Mouse (Mus musculus): ENCODE measurements at regions not wholly inside any gene's neighbourhood (a gene's known extent, or its start where the extent isn't known, plus 50 kb on each side); places are given as distances from the start of the nearest gene placed in this dataset.
A peak's percentile ranks its signal among the peaks of the same experiment; 100 is the strongest.

DNA sequence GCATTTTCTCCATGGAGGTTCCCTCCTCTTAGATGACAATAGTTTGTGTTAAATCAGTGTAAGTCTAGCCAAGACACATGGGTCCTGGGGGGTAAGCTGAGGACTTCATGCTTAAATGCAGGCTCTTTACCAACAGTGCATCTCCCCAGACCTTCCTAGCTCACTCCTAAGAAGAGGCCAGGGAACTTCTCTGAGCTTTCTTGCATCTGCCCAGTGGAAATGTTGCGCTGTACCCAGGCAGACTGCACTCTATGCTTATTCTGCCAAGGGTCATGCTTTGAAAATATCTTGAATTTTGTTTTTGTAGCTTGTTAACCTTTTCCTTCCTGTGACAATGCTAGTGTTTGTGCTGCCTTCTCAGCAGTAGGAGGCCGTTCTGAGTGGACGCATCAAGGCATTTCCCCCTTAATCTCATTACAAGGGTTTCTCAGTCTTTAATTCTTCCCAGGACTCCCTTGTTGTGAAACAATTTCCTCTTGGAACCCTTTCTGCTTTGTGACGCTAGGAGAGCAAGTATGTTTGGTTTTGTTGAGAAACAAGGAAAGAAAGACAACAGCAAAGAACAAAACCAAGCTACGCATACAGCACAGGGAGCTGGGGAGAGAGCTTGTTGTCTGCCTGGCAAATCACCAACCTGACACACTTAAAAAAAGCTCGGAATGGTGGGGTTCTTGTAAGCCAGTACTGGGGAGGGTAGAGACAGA lies 88.3 kb upstream of the Irf2bp2 start:
- no peak for DNase-seq (ENCODE audit: low read depth)

DNA sequence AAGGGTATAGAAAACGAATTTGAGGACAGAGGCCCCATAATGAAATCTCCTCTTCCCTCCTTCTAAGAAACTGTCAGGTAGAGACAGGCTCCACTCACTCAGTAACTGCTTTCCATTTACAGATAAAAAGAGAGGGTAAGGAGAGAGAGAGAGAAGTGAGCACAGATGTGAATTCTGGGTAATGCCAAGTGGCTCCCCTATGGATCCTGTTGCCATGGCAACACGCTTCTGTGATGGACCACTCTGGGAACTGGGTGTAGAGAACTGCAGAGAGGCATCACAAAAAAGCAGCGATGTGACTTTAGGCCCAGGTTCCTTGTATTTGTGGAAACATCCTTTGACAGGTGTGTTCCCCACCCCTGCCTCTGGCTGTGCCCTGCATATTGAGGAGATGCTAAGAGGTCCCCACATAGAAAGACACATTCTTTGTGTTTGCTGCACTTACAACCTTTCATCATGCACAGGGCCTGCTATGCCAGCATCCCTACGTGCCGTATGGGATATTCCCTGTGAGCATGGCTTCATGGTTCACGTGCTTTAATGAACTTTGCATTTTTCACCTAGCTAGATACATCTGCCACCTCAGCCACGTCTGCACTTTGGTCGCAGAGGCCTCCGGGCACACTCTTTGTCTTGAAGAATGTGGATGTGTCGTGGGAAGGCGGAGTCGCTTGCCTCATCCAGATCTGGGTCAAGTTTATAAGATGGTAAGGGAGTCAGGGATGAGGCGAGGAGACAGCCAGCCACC lies 84.4 kb upstream of the Irf2bp2 start:
- no peak for DNase-seq (ENCODE audit: low read depth)

DNA sequence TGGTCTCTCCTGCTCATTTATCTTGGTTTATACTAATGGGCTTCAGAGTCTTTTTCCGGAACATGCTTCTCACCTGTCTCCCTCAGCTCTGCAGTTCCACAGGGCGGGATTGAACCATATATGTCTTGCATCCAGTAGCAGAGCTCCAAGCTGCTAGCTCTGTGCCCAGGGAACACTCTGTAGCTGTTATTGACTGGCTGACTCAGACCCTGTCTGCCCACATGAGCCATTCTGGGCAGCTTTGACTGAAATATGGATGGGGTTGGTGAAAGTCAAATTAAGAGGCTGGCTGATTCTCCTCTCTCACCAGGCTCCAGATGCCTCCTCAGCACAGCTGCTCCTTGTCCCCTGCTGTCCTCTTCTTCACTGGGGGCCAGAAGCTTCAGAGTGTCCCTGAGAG lies 81.4 kb upstream of the Irf2bp2 start:
- no peak for DNase-seq (ENCODE audit: low read depth)

DNA sequence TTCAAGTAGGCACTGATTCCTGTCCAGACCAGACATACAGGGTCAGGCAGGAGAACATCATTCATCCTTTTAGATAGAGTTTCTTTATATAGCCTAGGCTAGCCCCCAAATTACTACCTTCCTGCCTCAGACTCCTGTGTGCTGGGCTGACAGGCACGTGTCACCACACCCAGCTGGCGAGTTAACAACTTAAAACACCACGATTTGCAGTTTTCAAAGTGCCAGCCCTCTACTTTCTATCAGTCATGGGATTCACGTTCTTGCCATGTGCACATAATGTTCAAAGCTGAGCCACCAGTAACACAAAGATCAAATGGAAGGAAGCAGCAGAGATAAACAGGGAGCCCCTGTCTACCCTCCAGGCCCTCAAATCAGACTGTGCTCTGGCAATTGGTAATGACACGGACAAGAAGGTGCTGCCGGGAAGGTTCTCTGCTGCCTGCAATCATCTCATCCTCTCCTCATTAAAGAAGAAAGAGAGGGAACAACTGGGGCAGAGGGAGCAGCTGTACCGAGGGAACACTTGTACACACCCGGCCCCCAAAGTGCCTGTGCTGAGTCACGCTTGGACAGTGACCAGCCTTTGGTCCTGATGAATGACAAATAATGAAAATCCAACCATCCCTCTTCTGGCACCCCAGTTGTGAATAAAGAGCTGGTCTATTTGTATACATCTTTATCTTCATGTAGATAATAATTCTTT lies 79.4 kb upstream of the Irf2bp2 start:
- no peak for DNase-seq (ENCODE audit: low read depth)

DNA sequence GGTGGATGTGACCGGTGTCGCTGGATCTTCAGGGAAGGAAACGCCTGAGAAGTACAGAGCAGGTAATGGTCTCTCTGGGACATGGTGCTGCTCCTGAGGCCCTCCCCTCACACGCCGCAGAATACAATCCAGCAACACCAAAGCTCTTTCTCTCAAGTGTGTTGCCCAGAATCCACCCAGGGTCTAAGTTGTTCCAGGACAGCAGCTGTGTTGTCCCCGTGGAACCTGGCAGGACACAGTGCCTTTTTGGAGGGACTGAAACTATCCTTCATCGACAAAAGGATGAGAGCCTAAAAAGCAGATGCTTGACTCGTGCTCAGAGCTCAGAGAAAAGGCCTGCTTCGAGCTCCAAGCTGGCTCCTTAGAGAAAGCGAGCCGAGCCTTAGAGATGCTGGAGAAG lies 77.8 kb upstream of the Irf2bp2 start:
- DNase-seq (ENCODE audit: low read depth) = no peak

DNA sequence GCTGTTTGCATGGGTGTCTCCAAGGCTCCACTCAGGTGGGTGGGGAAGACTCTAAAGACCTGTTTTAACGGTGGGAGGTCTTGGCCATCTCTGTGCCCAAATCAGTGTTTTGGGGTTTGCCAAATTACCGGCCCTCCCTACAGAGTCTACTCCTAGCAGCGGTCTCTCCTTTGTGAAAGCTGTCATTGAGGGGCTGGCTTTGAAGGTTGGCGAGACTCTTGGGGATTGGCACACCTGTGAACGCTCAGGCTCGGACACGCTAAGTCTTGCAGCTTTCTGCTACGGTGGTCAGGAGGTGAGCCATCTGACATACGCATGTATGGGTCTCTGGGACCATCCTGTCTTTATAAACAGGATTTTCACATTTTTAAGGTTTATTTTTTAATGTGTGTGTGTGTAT lies 76.1 kb upstream of the Irf2bp2 start:
- DNase-seq (ENCODE audit: low read depth) = no peak

DNA sequence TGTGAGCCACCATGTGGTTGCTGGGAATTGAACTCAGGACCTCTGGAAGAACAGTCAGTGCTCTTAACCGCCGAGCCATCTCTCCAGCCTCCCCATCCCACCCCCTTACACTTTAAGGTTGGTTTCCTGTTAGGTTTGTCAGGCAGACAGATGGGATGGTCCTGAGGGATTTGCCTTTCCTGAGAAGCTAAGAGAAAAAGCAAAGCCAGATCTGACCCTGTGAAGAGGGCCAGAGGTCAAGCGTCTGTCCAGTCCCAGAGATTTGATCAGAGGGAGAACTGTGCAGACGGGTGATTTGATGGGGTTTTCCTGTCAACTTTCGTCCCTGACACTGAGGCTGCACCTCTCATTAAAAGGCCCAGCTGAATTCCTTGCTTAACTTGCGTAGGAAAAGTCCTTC lies 75.4 kb upstream of the Irf2bp2 start:
- no peak for DNase-seq (ENCODE audit: low read depth)

DNA sequence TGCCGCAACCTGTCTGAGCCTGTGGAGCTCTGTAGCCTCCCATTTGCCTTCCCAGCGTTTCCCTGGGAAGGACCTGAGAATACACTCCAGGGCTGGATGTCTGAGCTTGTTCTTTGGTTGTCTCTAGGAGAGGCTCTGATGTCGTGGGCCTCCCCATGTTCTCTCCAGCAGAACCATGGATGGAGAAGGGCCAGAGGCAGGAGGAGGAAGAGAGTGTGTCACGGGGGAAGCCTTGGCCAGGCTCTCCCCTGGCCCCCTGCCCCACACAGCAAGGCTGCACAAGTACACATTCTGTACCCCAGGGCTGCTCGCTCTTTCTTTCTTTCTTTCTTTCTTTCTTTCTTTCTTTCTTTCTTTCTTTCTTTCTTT lies 74.9 kb upstream of the Irf2bp2 start:
- DNase-seq (ENCODE audit: low read depth) = no peak

DNA sequence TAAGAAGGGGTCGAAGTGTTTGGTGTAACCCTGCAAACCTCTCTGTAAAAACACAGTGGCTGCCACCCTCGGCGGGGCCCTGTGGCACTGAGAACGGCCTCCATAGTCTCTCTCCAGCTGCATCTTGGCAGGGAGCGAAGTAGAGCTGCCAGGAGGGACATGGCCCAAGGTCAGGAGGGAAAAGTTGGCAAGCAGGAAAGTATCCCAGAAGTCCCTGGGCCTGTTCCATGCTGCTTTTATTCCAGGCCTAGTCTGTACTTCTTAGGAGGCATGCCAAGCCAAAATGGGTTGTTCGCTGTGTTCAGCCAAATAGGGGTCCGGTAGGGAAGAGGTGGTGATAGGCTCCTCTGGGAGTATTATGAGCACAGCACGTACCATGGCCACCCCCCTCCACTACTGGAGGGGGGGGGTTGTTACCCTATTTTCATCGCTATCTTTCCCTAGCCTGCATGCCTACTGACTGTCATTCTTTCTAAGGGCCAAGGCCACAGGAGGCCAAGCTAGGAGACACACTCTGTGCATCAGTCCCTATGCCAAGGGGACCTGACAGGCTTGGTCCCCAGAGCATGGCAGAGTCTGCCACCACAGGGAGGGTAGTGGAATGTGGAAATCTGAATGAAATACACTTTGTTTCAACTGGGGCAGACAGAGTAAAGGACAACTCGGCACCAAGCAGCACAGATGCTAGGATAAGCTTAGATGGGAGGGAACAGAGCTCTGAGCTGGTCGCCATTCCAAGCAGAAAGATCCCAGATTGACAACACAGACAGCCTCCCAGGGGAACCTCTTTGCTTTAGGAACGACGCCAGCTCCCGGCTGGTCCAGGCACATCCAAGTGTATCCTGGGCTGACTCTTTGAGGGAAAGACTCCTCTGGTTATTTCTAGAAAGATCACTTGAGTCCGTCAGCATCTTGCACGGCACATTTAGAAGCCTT lies 74.2 kb upstream of the Irf2bp2 start:
- DNase-seq (ENCODE audit: low read depth) = no peak

DNA sequence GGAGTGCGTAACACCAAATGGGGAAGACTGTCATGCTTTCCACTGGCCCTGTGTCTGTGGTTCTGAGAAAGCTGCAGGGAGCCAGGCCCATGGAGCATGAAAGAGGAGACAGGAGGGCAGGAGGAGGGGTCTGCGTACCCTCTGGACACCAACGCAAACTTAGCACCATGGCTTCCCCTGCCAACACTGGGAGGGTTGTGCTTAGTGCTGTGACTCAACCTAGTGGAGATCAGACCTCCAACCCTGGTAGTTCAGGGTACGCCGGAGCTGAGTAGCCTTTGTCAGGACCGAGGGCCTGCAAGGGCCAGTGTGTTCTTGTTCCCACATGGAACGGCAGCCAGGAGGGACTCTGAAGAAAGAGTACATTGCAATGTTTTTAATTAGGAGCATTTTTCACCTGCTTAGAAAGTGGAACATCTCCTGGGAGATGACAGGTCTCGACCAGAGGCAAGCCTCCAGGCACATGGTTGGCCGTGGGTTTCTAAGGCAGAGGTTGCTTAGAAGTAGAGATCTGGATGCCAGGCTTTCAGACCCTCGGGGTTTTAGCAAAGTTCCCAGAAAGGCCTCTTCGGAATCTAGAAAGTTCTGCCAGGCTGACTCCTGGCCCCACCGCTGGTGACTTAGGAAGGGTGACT lies 73.4 kb upstream of the Irf2bp2 start:
- DNase-seq (ENCODE audit: low read depth) = no peak

DNA sequence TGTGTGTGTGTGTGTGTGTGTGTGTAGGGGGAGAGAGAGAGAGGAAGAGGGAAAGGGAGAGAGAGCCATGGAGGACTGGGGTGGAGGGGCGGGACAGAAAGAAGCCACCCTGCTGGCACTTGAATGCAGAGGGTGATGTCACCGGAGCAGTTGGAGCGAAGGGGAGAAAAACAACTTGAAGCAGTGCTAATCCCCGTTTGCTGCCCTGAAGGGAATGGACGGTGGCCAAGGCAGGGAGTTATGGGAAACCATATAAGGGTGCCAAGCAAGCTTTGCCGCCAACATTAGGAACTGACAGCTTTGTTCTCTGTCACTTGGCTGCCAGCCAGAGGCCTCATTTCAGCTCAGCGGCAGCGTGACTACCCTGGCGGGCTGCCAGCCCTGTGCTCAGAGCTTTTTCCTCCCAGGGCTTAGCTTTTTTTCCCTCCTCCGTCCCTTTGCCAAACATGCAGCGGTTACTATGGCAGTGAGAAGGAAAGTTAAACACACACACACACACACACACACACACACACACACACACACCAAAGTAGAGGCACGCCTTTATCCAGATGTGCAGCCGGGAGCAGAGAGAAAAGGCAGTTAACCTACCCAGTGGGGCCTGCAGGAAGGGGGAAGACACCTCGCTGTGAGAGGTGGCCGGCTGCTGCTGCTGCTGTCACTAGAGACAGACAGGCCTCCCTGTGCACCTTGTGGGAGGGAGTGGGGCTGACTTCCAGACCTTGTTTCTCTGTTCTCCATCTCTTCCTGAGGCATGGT lies 72.7 kb upstream of the Irf2bp2 start:
- peak; percentile 93 for DNase-seq (ENCODE audit: low read depth)

DNA sequence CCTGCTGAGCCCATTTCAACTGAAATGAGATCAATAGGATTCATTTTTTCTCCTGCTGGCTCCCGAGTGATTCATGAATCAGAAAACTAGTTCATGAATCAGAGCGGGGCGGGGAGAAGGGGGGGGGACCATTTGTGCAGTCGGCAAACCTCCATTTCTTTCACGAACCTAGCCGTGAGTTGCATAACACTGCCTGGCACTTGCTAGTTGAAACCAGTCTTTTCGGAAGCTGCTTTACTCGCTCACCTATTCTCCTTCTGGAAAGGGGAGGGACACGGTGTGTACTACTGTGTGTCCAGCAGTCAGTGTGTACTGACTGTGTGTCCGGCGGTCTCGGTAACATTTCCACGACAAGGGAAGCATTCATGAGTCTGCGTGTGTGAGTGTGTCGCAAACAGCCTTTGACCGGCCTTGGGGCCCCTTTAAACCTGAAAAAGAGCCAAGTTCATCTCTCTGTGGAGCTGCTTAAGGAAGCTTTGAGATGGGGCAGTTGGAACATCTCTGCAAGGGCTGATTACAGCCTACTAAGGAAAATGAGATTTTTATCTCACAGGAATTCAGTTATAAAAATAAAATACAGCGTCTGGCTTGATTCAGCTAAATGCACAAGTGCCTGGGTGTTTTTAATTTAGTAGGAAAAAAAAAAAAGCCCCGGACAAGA lies 71.9 kb upstream of the Irf2bp2 start:
- peak; percentile 31 for DNase-seq (ENCODE audit: low read depth)

DNA sequence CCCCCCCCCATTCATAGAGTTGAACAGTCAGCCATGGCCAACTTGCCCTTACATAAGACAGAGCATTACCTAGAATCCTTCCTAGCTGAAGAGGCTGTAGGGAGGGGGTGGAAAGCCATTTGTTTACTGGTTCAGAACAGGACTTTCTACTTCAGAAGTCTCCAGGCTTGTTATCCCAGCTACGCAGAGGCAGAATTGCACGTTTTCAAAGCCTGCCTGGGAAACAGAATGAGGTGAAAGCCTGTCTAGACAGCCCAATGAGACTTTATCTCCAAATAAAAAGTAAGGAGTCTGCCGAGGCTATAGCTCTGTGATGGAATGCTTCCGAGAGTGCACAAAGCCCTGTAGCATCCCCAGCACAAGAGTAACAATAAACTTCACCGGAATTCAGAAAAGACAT lies 71.1 kb upstream of the Irf2bp2 start:
- DNase-seq (ENCODE audit: low read depth) = no peak

DNA sequence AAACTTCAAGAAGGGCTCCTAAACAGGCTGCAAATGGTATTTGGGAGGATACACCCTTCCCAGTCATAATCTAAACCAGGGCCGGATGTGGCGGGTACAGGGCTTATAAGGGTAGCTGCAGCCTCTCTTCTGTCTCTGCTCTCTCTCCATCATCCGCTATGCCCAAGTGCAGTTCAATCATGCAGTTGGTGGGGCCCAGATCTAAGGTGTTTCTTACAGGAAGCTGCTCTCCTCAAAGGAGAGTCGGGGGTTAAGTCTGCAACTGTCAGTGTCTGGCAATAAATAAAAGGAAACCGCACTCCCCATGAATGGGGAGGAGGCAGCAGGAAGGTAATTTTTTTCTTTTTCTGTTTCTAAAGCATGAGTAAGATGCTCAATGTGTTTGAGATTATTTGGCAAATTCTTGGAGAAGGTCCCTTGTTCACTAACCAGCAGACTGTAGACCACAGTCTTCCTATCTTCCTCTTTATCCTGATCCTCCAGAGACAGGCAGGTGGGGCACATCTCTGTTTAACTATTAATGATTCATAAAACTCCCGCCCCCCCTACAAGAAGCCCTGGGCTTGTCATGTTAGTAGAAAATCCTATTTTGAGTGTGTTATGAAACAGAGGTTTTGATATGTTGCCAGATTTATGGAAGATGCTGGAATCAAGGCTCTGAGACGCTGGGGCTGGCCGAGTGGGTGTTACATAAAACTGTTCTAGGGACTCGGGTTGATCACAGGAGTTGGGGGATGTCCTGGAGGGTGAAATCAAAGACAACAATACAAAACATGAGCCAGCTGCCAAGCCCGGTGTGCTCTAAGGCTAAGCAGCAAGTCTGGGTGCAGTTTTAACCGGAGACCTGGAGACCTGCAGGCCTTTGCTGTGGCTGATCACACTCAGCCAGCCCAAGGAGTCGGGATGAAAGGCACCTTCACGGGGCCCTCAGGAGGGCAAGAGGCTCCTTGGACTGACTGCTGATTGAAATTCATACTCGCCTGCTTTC lies 69.3 kb upstream of the Irf2bp2 start:
- DNase-seq (ENCODE audit: low read depth) = peak; percentile 36

DNA sequence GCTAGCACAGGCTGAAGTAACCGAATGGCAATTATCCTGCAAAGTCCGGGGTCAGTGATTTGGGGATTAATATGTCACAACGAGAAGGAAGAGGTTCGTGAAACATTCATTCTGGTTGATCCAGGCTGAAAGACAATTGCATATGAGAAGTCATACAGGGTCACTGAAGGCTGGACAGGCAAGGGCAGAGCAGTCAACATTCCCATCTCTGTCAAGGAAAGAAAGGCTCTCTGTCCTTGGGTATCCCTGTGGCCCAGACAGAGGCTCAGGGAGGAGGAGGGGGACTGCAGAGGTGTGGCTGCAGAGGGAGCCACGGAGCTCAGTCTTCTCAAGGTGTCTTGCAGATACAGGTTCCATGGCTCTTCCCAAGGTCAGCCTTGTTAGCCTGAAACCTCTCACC lies 68.4 kb upstream of the Irf2bp2 start:
- DNase-seq (ENCODE audit: low read depth) = no peak

DNA sequence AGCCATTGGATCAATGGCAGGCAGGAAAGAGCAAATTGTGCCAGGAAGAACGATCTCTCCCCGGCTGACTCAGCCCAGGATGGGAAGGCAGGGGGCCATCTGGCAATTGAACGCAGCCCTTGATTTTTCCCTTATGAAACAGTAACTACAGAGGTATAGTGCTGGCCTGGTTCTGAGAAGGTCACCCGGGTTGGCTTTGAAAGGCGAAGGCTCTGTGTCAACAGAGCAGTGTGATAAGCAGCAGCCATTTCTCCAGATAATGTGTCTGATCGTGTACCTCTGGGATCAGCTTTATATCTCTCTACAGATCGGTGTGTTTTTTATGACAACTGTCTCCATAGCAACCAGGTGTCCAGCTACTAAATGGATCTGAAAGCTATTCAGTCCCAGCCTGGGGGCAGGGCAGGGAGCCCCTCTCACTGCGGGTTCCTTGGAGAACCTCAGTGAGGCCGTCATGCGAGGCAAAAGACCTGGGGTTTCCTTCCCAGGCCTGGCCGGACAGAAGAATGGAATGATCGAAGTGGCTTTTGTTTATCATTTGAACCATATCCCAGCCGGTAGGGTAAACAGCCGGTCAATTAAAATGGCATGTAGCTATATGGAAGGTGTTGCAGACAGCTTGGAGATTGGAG lies 67.8 kb upstream of the Irf2bp2 start:
- no peak for DNase-seq (ENCODE audit: low read depth)

DNA sequence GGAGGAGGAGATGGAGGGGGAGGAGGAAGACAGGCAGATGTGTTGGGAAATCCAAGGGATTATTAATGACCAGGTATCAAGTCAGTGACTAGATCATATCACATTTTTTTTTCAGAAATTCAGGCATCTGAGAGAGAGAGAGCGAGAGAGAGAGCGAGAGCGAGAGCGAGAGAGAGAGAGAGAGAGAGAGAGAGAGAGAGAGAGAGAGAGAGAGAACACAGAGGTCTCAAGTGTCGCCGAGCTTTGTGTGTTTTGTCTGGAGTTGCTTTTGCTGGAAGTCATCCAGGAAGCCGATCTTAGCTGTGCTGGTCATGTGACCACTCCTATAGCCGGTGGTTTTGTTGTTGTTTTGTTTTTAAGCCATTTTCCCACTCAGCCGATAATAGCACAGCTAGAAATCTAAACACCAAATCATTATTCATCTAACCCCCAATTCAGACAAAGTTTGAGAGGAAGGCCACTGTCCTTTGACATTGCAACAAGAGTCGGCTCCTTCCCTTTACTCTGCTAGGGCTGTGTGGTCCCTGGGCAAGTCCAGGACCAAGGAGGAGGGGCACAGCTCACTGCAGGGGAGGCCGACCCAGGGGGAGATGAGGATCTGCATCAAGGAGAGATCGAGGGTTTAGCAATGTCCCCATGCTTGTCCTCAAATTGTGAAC lies 67.0 kb upstream of the Irf2bp2 start:
- DNase-seq (ENCODE audit: low read depth) = no peak

Measured in c-Kit-positive CD71-negative TER-119-negative erythroid progenitor cells, embryonic 14.5 days (primary cell).